Mouse (Mus musculus): ENCODE results near the gene Aicda.
"Not testable (repeated sequence)": the region's sequence is repeated elsewhere in the genome, so short reads cannot be mapped to it uniquely, and the experiment has no call there.

DNA sequence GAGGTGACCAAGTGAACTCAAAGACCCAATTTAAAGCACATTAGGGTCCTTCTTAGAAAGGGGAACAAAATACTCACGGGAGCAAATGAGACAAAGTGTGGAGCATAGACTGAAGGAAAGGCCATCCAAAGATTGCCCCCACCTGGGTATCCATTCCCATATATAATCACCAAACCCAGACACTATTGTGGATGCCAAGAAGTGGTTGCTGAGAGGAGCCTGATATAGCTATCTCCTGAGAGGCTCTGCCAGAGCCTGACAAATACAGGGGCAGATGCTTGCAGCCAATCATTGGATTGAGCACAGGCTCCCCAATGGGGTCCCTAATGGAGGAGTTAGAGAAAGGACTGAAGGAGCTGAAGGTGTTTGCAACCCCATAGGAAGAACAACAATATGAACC is 21.4 kb downstream of the Aicda start:
- TF ChIP-seq CTCF, EP300 (IDR thresholded peaks at IDR 0.05; ENCODE audit: low read depth): not testable (repeated sequence)

All from liver, embryonic 14.5 days (tissue).